Mouse (Mus musculus): Measurements from ENCODE around the gene Abhd8.

DNA sequence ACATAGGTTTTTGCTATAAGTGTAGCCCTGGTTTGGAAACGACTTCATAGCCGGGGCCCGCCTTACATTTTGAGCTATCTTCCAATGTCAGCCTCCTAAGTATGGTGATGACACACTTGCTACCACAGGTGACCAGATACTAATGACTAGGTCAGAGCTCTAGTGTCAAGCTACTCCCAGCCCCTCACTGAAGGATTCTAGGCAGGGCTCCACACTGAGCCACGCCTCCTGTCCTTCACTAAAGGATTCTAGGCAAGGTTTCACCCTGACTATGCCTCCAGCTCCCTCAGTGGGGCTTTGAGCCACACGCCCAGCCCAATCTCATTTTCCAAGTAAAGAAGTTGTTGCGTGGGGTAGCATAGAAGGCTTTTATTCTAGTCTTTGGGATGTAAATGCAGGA lies 2.7 kb downstream of the Abhd8 start:
- TF ChIP-seq CTCF (conservative IDR thresholded peaks at IDR 0.05; ENCODE audit: low read length) (no peak), NANOG (IDR thresholded peaks at IDR 0.05; ENCODE audit: borderline replicate concordance, low read length) (no peak), POU5F1 (IDR thresholded peaks at IDR 0.05; ENCODE audit: borderline replicate concordance, low read length) (no peak)
